Mouse (Mus musculus) cerebellum, adult 8-10 months (tissue): ENCODE data around the gene Unc5b.

Source experiments
- DNase-seq: peaks from one replicate; pipeline ENCODE4 v3.0.0; 2022

The Unc5b gene

DNA sequence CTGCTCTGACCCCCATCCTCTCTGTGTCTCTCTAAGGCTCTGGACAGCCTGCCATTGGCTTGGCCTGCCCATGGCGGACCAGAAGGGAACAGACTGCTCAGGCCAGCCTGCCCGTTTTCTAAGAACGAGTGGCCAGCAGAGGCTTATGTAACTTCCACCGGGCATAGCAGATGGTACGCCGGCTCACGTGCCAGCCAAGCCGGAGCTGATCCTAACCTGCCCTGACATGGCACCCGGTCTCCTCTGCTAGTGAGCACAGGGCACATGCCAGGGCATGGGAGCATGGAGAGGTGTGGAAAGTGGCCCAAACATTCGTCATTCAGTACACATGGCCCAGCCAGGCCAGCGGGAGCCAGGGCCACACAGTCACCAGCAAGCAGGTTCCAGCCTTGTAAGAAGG, 10.8 kb downstream of the Unc5b start:
- peak; percentile 99 for DNase-seq

DNA sequence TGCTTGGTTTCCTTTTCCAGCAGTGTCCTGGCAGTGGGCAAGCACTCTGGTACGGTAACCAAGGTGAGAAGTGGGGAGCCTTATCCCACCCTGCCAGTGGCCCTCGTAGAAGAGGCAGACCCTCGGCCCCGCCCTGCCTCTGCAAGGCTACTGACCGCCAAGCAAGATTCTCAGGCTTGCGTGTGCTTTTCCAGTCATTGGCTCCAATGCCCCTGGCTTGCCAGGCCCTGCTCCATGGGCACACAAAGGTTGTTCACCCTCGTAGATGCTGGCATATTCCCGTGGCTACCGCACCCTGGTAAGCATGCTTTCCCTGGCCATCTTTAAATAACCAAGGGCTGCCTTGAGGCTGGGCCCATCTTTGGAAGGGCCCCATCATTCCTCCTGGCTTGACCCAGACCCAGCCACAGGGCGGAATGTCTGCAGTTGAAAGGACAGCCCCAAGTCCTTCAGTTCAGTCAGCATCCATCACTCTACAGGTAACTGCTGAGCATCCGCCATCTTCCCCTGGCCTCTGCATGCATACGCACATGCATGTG, 11.7 kb downstream of the Unc5b start:
- peak; percentile 55 for DNase-seq

DNA sequence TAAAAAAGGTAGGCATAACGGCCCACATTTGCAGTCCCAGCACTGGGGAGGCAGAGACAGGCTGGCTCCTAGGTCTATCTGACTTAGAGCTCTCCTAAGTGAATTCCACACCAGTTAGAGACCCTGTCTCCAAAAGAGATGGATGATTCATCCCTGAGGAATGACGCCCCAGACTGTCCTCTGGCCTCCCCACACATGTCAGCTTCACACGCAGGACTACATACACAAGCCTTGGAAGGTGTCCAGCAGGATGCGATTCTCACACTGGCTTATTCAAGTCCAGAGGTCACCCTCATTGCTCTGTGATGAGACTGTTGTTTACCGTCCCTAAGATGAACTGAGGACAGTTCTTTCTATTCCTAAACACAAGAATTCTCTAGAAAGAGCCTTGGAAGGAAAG, 12.2 kb downstream of the Unc5b start:
- DNase-seq = no peak

GRCm38 (mm10) chr10:60818708-60819107, 12.7 kb downstream of the Unc5b start:
- no peak for DNase-seq

GRCm38 (mm10) chr10:60817868-60818267, 13.5 kb downstream of the Unc5b start:
- no peak for DNase-seq

- DNase-seq = peak; percentile 93
Measured at GRCm38 (mm10) chr10:60816872-60817648, 14.3 kb downstream of the Unc5b start.

DNA sequence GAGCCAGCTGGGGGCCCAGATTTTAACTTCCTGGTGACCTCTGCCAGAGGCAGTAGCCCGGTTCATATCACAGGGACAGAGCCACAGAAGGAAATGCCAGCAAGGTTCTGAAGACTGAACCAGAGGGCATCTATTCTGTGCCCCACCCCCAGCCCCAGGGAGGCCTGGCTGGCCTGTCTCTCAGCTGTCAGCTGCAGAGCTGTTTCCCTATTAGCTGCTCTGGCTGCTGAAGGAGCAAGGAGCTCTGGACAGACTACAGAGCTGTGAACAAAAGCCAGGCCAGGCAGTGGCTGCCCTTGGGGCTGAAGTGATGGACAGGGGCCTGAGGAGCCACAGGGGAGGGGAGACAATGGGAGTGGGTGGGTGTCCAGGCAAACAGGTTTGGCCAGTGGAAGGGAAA, 15.5 kb downstream of the Unc5b start:
- no peak for DNase-seq

GRCm38 (mm10) chr10:60815059-60815458, 16.3 kb downstream of the Unc5b start:
- DNase-seq = no peak

DNA sequence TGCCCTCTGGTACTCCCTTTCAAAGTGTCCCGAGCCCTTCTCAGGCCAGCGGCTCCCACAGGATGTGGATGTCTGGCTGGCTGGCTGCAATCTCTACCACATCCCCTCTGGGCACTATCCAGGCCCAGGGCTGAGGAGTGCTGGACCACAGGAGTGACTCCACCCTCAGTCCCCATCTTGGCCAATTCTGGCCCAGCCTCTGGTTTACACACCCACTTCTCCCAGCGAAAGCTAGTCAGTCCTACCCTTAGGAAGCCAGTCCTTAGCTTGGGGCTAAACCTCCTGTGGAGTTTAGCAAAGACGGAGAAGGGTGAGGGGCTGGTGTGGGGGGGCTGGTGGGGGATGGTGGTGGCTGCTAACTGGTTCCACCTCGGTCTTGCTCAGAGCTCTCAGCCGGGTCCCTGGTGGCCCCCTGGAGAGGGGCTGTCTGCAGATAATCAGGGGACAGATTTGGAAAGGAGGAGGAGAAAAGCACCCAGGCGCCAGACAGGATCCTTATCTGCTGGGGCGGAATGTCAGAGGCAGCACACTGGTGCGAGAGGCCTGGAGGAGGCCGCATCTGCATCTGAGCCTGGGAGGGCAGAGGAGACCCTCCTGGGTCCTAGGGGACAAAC, 16.8 kb downstream of the Unc5b start:
- DNase-seq = no peak

DNA sequence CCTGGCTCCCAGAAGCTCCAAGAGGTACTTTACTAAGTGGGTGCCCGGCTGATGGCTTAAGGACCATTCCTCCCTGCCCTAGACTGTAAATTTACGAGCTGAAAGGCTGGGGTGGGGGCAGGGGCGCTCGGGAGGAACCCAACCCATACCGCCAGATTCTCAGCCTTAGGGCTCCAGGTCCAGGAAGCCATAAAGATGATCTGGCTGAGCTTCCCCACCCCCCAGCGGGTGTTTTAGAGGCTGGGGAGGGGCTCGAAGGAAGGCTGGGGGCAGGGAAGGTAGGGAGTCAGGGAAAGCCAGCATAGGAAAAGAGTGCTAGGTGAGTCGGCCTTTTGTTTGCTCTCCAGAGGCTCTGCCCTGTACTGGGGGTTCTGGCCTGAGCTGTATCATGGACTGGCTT, 17.8 kb downstream of the Unc5b start:
- DNase-seq = no peak

DNA sequence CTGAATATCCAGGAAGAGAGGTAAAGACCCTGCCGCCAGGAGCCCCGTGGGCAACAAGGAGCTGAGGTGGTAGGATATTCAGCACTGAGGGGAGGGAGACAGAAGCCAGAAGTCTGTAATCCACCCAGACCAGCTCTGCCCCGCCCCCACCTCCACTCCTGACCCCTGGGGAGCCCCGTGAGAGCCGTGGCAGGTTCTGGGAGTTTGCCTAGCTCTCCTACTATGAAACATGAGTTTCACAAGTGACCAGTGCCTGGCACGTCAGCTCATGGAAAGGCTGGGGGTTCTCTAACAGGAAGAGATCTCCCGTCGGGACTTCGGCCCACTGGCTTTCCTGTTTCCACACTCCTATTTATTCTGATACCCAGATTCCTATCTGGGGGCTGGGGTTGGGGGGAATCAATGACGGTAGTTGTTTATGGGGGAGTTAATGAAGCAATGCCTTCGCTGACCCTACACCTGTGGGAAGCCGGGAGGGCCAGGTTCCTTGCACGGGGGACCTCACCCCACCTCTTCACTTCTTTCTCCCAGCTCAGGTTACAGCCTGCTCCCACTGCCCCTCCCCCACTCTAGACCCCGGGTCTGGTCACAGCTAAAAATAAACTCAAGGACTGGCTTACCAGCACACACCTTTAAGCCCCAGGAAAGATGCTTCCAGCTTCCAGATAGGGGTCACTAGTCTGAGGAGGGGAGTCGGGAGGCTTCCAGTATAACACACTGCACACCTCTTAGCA, 19.4 kb downstream of the Unc5b start:
- no peak for DNase-seq

GRCm38 (mm10) chr10:60808447-60808846, 22.9 kb downstream of the Unc5b start:
- no peak for DNase-seq

GRCm38 (mm10) chr10:60807531-60808185, 23.7 kb downstream of the Unc5b start:
- DNase-seq = no peak

DNA sequence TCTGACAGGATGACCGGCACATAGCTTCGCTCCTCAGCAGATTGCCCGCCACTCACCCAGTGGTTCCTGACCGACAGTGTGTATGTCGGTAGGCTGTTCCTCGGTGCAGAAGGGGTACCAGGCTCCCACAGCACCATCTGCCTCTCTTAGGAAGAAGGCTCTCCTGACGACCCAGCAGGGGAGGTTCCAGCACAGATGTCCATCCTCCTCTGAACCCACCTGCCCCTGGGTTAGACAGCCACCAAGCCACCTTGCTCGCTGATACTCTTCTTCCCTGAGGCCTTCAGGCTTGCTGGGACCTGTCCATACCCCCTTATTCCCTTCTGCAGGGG, 25.2 kb downstream of the Unc5b start:
- no peak for DNase-seq

DNA sequence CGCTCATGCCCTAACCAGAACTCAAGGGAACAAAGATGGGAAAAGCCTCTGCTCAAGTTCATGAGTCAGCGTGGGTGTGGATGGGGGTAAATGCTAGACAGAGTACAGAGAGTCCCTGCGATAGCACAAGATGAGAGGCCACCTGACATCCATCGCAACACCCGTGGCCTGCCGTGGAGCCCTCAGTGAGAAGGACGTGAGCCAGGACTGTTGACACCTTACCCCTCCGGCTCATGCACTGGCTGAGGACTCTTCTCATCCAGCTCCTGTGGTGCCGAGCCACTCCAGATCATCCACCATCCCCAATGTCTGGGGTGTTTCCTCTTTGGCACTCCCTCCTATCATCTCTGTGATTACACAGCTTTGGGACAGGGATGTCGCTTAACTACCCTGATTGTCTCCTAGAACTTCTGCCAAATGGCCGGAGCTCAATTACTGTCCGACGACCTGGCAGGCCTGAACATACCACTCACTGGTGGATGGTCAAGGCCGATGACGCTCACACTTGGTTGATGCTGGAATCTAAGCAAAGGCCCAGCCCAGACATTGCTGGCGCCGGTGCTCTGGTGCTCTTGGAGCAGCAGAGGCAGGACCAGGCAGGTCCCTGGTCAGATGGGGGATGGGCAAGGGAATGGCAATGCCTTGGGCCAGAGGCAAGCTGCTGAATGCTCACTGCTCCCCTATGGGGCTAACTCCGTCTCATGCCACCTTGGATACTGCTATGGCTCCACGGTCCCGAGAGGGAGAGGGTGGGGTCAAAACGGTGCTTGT, 25.8 kb downstream of the Unc5b start:
- no peak for DNase-seq

- no peak for DNase-seq
Measured at GRCm38 (mm10) chr10:60804865-60805264, 26.5 kb downstream of the Unc5b start.

DNA sequence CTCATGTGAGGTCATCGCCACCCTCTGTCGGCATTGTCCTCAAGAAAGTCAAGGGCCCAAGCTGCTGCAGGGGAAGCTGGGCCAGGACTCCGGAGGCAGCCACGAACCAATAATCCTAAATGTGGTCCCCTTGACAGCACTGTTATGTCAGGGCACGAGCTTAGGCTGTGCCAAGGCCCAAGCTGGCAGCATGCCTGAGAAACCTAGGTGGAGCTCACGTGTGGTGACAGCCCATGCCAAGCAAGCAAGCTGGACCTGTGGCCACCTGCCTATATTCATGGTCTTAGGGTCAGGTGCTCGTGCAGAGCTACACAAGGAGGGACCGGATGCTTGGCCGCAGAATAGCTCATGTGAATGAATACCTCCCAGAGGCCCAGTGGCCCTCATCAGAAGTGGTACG, 27.4 kb downstream of the Unc5b start:
- peak; percentile 68 for DNase-seq

DNA sequence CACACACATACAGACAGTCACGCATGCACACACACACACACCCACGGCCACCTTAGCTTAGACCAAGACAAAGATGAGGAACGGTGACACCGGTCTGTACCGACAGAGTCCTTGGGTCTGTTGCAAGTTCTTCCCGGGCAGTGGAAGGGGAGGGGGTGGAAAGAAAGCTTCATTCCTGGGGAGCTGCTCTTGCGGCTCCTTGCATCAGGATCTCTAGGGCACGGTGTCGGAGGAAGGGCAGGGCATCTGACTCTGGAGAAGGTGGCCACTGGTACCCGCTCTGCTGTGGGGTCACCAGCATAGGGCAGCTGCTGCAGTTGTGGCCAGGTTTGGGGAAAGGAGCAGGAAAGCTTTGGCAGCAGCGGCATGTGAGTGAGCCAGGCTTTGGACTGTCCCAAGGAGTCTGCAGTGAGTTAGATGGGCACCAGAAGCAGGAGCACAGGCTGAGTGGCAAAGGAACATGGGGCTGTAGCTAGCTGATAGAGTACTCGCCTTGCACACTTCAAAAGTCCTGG, 29.4 kb downstream of the Unc5b start:
- DNase-seq = no peak

DNA sequence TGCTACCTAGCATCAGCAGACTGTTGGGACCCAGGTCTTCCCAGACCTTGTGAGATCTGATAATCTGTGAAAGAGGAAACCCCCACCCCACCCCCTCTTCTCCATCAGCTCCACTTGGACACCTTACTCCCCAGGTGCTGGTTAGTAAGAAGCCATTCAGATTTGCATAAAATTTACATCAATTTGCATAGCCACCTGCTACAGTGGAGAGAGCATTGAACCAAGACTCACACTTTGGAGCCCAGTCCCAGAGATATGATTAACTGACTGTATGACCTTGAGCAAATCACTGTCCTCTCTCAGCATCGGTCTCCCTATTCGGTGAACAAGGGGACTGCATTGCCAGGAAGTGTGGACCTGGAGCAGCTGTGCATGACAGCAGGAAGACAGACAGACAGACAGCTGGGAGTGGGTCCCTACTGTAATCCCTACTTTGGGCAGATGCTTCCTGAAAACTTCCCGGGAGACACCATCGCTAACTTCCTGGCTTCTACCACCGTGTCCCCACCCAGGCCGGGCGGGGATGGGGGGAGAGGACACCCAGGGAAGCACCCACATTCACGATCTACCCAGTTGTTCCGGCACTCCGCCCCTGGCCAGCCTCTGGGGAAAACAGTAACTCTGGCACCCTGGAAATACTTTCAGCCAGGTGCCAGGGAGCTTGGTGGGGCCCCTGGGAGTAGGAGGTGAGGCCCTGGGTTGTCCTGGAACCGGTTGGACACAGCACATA, 30.0 kb downstream of the Unc5b start:
- DNase-seq = no peak

- DNase-seq = no peak
Measured at GRCm38 (mm10) chr10:60800295-60801167, 30.9 kb downstream of the Unc5b start.
